Mouse (Mus musculus) adrenal gland, adult 8-10 months (tissue): ENCODE measurements at regions not wholly inside any gene's neighbourhood (a gene's known extent, or its start where the extent isn't known, plus 50 kb on each side); places are given as distances from the start of the nearest gene placed in this dataset.

Experiments
- DNase-seq: peaks from one replicate; pipeline ENCODE4 v3.0.0; 2022

DNA sequence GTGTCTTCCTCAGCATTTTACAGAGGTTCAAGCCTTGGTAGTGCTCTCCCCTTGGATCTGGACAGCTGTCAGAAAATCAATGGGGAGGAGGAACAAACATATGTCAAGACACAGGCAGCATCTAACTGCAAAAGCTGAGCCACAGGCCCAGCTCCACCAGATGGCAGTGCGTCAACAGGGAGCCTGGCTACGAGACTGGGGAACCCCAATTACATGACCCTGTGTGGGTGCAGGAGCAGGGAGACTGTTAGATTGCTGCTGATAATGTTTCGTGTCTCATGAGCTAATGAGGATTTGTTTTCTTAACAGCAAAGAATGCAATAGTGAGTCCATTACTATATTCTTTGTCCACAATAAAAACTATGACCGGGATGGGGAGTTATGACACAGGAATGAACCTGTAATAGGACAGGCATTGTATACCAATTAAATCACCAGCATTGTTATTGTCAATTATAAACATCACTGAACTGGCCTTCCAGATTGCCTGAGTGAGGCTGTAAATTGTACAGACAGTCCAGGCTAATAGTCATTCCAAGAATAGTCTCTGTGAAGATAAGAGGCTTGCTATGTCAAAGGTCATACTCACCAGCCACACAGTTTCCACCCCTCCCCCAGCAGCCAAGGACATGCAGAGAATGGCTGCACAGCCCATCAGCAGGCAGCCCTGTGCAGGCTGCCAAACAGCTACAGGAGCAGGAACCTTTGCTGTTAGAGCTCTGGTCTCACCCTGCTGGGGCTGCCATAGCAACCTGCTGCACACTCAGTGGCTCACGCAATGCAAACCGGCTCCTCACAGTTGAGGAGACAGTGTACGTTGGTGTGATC lies 58.8 kb upstream of the Barx2 start:
- DNase-seq: peak; percentile 78

DNA sequence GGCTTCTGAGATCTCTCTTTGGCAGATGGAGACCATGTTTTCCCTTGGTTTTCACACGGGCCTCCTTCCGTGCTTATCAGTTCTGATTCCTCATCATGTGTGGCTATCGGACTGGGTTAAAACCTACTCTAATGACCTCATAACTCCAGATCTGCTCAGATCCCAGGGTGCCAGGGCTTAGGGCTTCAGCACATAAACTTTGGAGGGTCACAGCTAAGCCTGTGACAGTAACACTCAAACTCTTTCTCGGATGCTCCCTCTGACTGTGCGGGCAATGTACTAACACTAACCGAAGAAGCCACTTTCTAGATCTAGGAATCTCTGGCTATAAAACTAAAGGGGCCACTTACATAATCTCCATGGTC lies 59.3 kb upstream of the Barx2 start:
- no peak for DNase-seq

DNA sequence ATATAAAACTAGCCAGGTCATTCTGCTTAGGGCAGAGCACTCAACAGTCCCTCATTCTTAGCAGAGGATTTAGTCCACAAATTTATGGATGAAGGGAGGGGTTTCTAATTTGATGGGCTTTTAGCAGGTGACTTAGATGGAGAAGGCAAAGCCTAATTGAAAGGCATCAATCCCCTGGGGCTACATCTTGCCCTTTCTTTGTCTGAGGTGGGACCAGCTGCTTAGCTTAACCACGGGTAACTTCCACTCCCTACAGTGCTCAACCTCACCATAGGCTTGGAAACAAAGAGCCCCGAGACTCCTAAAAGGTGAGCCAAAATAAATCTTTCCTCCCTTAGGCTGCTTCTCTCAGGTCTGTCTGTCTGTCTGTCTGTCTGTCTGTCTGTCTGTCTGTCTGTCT lies 62.9 kb upstream of the Barx2 start:
- no peak for DNase-seq

DNA sequence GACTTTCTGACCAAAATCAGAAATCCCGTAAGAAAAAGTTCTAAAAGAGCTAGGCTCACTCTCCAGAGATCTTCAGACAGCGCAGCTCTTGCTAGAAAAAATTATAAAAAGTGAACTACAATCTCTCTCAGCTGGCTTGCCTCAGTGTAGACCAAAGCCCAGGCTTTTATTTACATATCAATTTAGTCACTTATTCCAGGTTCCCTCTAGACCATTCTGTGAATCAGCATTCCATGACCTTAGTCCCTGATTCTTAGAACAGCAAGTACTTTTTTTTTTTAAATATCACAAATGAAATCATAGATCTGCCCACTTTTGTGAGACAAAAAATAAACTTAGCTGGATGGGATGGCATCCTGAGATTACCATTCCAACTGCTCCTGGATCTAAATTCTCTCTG lies 64.8 kb upstream of the Barx2 start:
- no peak for DNase-seq

- no peak for DNase-seq
These were observed 65.9 kb upstream of the Barx2 start for GRCm38 (mm10) chr9:31979211-31979610.

DNA sequence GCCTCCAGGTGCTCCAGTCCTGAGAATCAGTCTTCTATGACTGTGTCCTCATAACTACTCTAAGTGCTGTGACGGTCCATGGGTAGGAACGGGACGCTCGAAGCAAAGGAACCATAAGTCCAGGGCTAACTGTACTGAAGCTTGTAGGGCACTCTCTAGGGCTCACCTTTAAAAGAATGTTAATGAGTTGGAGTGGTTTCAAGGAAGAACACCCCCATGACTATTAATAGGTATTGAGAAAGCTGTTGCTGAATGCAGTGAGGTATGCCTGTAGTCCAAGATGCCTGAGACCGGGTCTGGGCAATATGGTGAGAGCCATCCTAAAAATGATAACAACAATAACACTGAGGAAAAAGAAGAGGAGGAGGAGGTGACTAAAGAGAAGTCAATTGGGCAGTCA lies 67.2 kb upstream of the Barx2 start:
- no peak for DNase-seq

GRCm38 (mm10) chr9:31983759-31984586 lies 70.7 kb upstream of the Barx2 start:
- no peak for DNase-seq

DNA sequence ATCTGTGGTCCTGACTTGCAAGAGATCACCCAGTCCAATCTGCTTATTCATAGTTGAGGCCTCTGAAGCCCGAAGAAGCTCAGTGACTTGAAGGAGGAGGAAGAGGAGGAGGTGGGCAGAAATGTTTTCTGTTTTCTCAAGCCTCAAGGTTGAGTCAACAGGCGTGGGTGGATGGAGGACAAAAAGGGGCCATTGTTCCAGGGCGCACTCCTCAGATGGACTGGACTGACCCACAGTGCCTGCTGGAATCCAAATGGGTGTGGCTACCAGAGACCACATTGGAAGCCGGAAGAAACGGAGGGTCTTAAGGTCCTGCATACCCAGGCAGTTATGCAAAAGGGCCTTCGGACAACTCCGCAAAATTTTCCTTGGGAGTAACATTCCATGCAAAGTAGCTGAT lies 75.6 kb upstream of the Barx2 start:
- no peak for DNase-seq

- no peak for DNase-seq
These were observed 76.5 kb upstream of the Barx2 start for GRCm38 (mm10) chr9:31989581-31990360.

DNA sequence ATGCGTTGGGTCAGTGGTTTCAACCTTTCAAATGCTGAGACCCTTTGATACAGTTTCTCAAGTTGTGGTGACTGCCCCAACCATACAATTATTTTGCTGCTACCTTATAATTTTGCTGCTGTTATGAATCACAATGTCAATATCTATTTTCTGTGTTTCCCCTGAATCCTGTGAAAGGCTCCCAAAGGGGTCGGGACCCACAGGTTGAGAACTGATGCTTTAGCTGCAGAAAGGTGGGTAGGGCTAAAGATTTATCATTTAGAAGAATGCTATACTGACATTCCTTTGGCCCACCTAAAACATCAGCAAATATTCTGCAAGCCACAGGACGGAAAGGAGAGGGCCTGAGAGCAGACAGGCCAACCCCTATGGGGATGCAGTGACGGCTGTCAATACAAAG lies 77.2 kb upstream of the Barx2 start:
- DNase-seq: no peak

- no peak for DNase-seq
These were observed 80.7 kb upstream of the Barx2 start for GRCm38 (mm10) chr9:31993631-31994601.

DNA sequence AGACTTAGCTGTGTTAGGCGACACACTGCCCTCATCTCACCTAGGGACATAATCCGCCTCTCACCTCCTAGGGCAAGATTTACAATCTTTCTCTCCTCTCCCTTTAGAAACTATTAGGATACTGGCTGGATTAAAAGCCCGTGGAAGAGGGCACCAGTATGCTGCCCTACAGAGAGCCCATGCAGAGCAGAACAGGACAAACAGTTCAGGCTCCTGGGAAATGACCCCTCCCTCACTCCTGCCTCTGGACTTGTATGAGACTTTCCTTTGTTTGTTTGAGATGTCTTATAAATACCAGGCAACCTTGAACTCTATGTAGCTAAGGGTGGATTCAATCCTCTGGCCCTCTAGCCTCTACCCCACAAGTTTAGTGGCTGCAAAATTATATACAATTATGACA lies 81.8 kb upstream of the Barx2 start:
- no peak for DNase-seq

DNA sequence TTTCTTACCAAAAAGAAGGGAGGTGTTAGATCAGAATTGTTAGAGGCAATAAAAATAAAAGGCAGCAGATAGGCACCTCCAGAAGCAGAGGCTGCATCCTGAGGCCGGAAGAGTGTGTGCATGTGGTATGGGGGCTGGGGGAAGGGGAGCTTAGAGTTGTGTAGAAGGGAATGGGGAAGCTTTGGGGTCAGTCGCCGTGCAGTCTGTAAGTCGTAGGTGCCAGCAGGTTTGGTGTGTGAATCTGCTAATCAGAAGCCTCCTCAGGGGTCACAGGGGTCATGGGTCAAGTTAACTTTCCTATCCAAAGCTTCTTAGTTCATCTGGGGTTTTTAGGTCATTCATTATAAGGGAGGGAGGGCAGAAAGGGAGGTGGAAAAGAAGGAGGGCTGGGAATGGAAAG lies 82.4 kb upstream of the Barx2 start:
- DNase-seq: no peak

DNA sequence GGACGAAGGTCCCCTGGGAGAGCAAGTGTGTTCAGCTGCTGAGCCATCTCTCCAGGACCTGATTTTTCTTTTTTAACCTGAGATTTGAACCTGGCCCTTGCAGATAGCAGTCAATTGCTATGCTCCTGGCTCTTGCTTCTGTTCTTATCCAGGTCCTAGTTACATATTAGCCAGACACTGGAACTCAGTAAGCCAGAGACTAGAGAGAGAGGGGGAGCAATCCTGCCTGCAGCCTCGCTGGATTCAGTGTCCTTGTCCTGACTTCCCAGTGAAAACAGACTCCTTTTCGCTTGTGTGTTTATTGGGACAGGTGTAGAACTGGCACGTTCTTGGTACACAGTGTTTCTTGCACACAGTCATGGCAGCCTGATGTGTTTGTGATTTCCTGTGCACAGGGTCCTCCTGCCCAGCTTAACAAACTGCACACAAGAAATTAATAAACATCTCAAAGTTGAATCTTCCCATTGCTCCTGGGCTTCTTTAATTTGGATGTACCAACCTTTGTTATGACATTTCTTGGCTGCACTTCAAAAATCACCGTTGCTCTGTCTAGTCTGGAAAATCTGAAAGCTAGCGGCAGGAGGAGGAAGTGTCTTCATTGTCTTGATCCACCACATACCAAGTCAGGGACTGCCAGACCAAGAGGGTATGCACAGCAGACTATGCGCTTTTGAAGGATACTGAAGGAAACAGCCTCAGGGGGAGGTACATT lies 83.4 kb upstream of the Barx2 start:
- no peak for DNase-seq

DNA sequence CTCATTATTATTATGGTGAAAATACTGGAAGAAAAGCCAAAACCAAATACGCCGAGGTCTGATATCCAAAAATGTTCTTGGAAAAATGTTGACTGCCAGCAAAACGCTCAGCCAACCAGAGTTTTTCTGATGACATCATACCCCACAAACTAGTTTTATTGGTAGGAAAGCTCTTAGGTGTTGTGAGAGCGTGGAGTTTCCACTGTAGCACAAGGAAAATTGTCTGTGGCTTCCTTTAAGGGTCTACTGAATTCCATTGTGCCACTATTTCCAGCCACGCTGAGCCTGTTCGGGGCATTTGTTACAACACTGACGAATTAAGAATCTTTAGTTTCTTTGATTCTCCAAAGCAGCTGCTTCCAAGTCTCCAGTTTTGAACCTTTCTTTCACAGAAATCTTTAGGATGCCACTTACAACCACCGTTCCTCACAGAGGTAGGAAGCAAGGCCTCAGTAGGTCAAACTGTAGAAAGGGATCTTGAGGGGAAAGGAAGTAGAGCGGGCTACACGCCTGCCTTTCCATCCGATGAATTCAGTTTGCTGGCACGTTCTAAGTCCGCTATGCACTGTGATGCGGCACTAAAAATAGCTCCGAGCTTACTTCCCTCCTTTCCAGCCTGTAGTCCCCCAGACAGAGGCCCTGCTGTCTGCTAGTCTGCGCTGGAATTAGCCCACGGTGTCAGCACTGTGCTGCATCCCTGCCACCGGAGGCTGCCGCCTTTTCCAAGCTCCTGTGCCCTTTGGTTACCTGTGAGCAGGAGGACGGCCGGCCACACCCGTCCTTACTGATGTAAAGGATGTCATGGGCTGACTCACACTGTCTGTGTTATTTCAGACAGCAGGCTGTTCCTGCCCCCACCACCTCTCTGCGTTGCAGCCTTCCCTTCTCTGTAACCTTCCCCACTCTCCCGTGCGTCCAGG lies 84.2 kb upstream of the Barx2 start:
- no peak for DNase-seq

DNA sequence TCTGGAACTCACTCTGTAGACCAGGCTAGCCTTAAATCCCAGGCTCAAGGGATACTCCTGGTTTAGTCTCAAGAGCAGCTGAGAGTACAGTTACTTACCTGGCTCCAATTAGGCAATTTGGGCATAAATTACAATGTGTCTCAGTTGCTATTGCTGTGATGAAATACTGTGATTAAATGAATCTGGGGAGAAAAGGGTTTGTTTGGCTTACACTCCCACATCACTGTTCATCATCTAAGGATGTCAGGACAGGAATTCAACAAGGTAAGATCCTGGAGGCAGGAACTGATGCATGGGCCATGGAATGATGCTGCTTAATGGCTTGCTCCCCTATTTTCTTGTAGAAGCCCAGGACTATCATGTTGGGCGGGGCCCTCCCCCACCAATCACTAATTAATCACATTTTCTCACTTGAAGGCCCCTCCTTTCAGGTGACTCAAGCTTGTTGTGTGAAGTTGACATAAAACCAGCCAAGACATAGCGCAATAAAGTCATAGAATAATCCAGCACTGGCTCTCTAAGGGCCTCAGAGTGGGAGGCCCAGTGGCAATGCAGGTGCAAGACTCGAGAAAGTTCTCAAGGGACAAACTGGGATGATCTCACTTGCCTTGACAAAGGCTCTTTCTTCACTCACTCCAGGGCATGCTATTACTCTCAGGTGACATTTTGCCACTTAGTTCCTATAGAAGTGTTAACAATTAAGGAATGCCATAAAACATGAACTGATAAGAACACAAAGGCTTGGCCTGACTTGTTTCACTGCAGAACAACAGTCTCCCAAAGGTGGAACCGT lies 85.4 kb upstream of the Barx2 start:
- DNase-seq: no peak

DNA sequence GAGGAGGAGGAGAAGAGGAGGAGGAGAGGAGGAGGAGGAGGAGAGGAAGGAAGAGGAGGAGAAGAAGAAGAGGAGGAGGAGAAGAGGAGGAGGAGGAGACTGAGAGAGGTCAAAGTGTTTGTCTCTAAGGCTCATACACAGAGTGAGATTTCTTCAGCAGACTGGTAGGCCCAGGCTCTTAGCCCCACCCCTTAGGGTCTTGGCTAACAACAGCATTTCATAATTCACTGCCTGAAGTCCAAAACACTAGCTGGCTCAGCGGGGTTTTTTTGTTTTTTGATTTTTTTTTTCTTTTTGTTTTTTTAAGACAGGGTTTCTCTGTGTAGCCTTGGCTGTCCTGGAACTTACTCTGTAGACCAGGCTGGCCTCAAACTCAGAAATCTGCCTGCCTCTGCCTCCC lies 86.5 kb upstream of the Barx2 start:
- DNase-seq: no peak

DNA sequence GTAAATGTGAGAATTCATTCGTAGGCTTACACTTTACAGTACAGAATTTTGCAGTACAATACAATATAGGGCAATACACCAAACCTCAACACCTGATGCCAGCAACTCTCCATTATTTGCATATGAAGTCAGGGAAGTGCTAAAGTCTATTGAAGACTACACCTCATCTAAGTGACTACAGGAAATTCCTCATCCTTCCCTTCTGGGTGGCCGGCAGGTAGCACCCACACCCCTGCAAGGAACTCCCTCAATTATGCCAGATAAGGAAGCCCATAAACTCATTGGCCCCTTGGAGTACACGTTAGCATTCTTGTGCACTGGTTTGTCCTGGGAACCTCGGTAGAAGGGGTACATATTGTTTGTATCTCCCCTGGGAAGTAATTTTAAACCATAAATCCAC lies 89.7 kb upstream of the Barx2 start:
- no peak for DNase-seq

DNA sequence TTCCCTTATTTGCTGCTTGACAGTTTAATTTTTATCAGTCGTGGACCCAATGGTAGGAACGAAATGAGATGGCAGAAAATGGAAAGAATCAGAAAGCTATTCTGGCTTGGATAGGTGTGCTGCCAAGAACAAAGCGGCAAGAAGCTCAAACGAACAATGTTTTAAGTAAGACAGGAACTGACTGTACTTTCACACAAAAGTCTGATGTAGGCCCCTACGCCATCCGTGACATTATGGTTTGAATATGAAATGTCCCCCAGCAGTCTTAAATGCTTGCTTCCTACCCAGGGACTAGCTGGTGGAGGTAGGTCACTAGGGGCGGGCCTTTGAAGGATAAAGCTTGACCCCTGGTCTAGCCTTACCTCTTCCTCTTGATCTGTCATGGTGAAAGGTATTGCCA lies 90.5 kb upstream of the Barx2 start:
- no peak for DNase-seq
